Mouse (Mus musculus): ENCODE data around the gene Prdm10. TPM values are rescaled to one million over a fixed set of nuclear protein-coding genes. Genes with fewer than 3 reads are reported as not detected.

Prdm10 gene
- polyA plus RNA-seq, 1 experiment from 2014 or later: 4.9 TPM

Other genes starting within 250 kb of the Prdm10 start
- 7.5 and 7.6 TPM in 2 replicates for gene Zbtb44, start 249.9 kb upstream of the Prdm10 start, polyA plus RNA-seq (2015; fragmentation: Nextera tagmentation; extraction: Ambion mirVana)
- 32.0 and 32.5 TPM in 2 replicates for gene St14, start 148.7 kb upstream of the Prdm10 start, polyA plus RNA-seq (2015; fragmentation: Nextera tagmentation; extraction: Ambion mirVana)
- 325 and 336 TPM in 2 replicates for gene Aplp2, start 68.7 kb upstream of the Prdm10 start, polyA plus RNA-seq (2015; fragmentation: Nextera tagmentation; extraction: Ambion mirVana)
- 19.8 and 21.3 TPM in 2 replicates for gene Nfrkb, start 105.7 kb downstream of the Prdm10 start, polyA plus RNA-seq (2015; fragmentation: Nextera tagmentation; extraction: Ambion mirVana)
- 16.8 and 18.5 TPM in 2 replicates for gene Tmem45b, start 183.9 kb downstream of the Prdm10 start, polyA plus RNA-seq (2015; fragmentation: Nextera tagmentation; extraction: Ambion mirVana)